In genomic region chr8:126744747-126745382, GRCm38 (mm10) we compare ENCODE assay signal across 16 mouse cellular contexts.
DNase-seq lines count a peak whose midpoint lies in the region; ATAC-seq and TF ChIP-seq lines count a peak whose summit lies in the region.
"Had no signal": no experiment of that assay in that cellular context is flagged by ENCODE, and none has a peak within 500 bp of the region (broad histone marks: within the 10 kb centered on the region; RNA-seq: fewer than 3 reads in every experiment).

No protein-coding gene starts in this region.

- ATAC-seq in embryonic facial prominence, embryonic 12.5 days (ENCODE audit: insufficient number of reproducible peaks, insufficient read depth, low FRiP score, low TSS enrichment): no peak
- ATAC-seq in neural tube, embryonic 15.5 days (ENCODE audit: low FRiP score): no peak
- ATAC-seq: forebrain, embryonic 15.5 days had no signal

- no peaks in the 10 kb centered on the region for H3K27me3 ChIP-seq in kidney, adult 2 months (replicated peaks; ENCODE audit: control insufficient read depth, insufficient read depth, low read length)
- no peaks in the 10 kb centered on the region for H3K27me3 ChIP-seq in embryonic facial prominence, embryonic 12.5 days
- H3K27me3 ChIP-seq in neural tube, embryonic 15.5 days (replicated peaks): no peaks in the 10 kb centered on the region
- H3K27me3 ChIP-seq in cerebellum, adult 2 months (ENCODE audit: control insufficient read depth, insufficient read depth, low read length): no peaks in the 10 kb centered on the region
- H3K27me3 ChIP-seq: forebrain, embryonic 15.5 days had no signal

- H3K9me3 ChIP-seq in embryonic facial prominence, embryonic 12.5 days: no peaks in the 10 kb centered on the region
- H3K9me3 ChIP-seq in neural tube, embryonic 15.5 days (replicated peaks): no peaks in the 10 kb centered on the region
- H3K9me3 ChIP-seq: forebrain, embryonic 15.5 days; megakaryocyte, embryonic 14.5 days had no signal

- no peak overlapping the region for H3K4me2 ChIP-seq in embryonic facial prominence, embryonic 12.5 days (replicated peaks)
- H3K4me2 ChIP-seq in neural tube, embryonic 15.5 days: no peak overlapping the region
- H3K4me2 ChIP-seq: forebrain, embryonic 15.5 days; lung, embryonic 14.5 days had no signal

- no peak for TF ChIP-seq POLR2A in kidney, adult 2 months (IDR thresholded peaks at IDR 0.05; ENCODE audit: low read depth, low read length)
- no peak for TF ChIP-seq POLR2A in cerebellum, adult 2 months (IDR thresholded peaks at IDR 0.05; ENCODE audit: borderline replicate concordance, insufficient read depth, low read length)

- WGBS in kidney, adult 2 months: 63% methylated on average over 10 of the region's 10 CpGs
- WGBS in embryonic facial prominence, embryonic 12.5 days: 32% methylated on average over 10 of the region's 10 CpGs
- 83% methylated on average over 10 of the region's 10 CpGs for WGBS in neural tube, embryonic 15.5 days
- 90% methylated on average over 10 of the region's 10 CpGs for WGBS in cerebellum, adult 2 months

- TF ChIP-seq CTCF in kidney, adult 2 months (conservative IDR thresholded peaks at IDR 0.05; ENCODE audit: insufficient read depth, insufficient read length, low read depth, low read length): no peak
- no peak for TF ChIP-seq CTCF in cerebellum, adult 2 months (IDR thresholded peaks at IDR 0.05; ENCODE audit: borderline replicate concordance, insufficient read depth, low read depth, low read length)

- no peak overlapping the region for H3K9ac ChIP-seq in embryonic facial prominence, embryonic 12.5 days
- no peak overlapping the region for H3K9ac ChIP-seq in neural tube, embryonic 15.5 days (replicated peaks)
- H3K9ac ChIP-seq: forebrain, embryonic 15.5 days; lung, embryonic 14.5 days had no signal

- peak; percentile 29 for DNase-seq in kidney, adult 2 months
- DNase-seq in kidney, adult 8-10 months: no peak
- peak; percentile 45 for DNase-seq in embryo, embryonic 10.5 days (ENCODE audit: low spot score)
- no peak for DNase-seq in cerebellum, adult 2 months
- DNase-seq in layer of hippocampus, adult 8-10 months (ENCODE audit: low spot score in 2 of 2): no peak
- DNase-seq: cerebellum, adult 9-10 months; gastrocnemius, adult 2 months; heart, postnatal 4 days; kidney, postnatal 10 days; lung, embryonic 14.5 days; right cerebral cortex, postnatal 14 days; thymus, postnatal 14 days had no signal

- peak overlapping the region; percentile 24; the same call in 1 of the 2 replicates for H3K27ac ChIP-seq in kidney, adult 2 months (ENCODE audit: insufficient read depth, low read depth, low read length)
- peak overlapping the region; percentile 58 for H3K27ac ChIP-seq in embryonic facial prominence, embryonic 12.5 days
- peak overlapping the region; percentile 11; the same call in 1 of the 2 replicates for H3K27ac ChIP-seq in neural tube, embryonic 15.5 days (replicated peaks)
- H3K27ac ChIP-seq in cerebellum, adult 2 months (ENCODE audit: insufficient read depth, low read length): no peak overlapping the region
- H3K27ac ChIP-seq: forebrain, embryonic 15.5 days; gastrocnemius, adult 2 months had no signal

- peaks cover 13% of the 10 kb centered on the region for H3K4me1 ChIP-seq in kidney, adult 2 months (ENCODE audit: control insufficient read depth, insufficient read depth, low read length)
- peaks cover 22% of the 10 kb centered on the region; the same call in 1 of the 2 replicates for H3K4me1 ChIP-seq in embryonic facial prominence, embryonic 12.5 days
- H3K4me1 ChIP-seq in neural tube, embryonic 15.5 days: no peaks in the 10 kb centered on the region
- peaks cover 9% of the 10 kb centered on the region; the same call in 1 of the 2 replicates for H3K4me1 ChIP-seq in cerebellum, adult 2 months (ENCODE audit: control insufficient read depth, insufficient read depth, low read length)
- H3K4me1 ChIP-seq: forebrain, embryonic 15.5 days had no signal

- H3K4me3 ChIP-seq in kidney, adult 2 months (ENCODE audit: insufficient read depth, low read depth, low read length): no peak overlapping the region
- no peak overlapping the region for H3K4me3 ChIP-seq in embryonic facial prominence, embryonic 12.5 days
- H3K4me3 ChIP-seq in neural tube, embryonic 15.5 days (replicated peaks): no peak overlapping the region
- H3K4me3 ChIP-seq in cerebellum, adult 2 months (replicated peaks; ENCODE audit: insufficient read depth, low read depth, low read length): no peak overlapping the region
- H3K4me3 ChIP-seq: forebrain, embryonic 15.5 days; gastrocnemius, adult 2 months; megakaryocyte, embryonic 14.5 days had no signal

- no peaks in the 10 kb centered on the region for H3K36me3 ChIP-seq in kidney, adult 2 months (ENCODE audit: control insufficient read depth, insufficient read depth, low read length)
- no peaks in the 10 kb centered on the region for H3K36me3 ChIP-seq in embryonic facial prominence, embryonic 12.5 days
- H3K36me3 ChIP-seq in neural tube, embryonic 15.5 days: no peaks in the 10 kb centered on the region
- H3K36me3 ChIP-seq: forebrain, embryonic 15.5 days had no signal

Comparison
In these comparisons a context has a peak if more than half of its experiments do, and no peak if none do; other contexts are left out.
1. DNase-seq: peak in kidney, adult 2 months (single experiment) and embryo, embryonic 10.5 days (single experiment); none in kidney, adult 8-10 months (0 of 2), cerebellum, adult 2 months (0 of 2) and layer of hippocampus, adult 8-10 months (0 of 2).